Mouse (Mus musculus): ENCODE measurements at regions not wholly inside any gene's neighbourhood (a gene's known extent, or its start where the extent isn't known, plus 50 kb on each side); places are given as distances from the start of the nearest gene placed in this dataset.
A peak's percentile ranks its signal among the peaks of the same experiment; 100 is the strongest.

GRCm38 (mm10) chr14:104849274-104849673, 326.8 kb upstream of the Rnf219 start:
- H3K27ac ChIP-seq, result no peak overlapping the region
- no peaks in the 10 kb centered on the region for H3K27me3 ChIP-seq (ENCODE audit: insufficient read depth, low read length)
- no peaks in the 10 kb centered on the region for H3K36me3 ChIP-seq (ENCODE audit: insufficient read depth, low read length)
- no peak overlapping the region for H3K4me3 ChIP-seq (ENCODE audit: low read length)
- no peak for TF ChIP-seq CTCF (IDR thresholded peaks at IDR 0.05; ENCODE audit: low read depth)
- no peak overlapping the region for H3K4me2 ChIP-seq (ENCODE audit: low read depth, low read length)
- no peaks in the 10 kb centered on the region for H3K9me3 ChIP-seq (ENCODE audit: low read length)
- no peak for DNase-seq (ENCODE audit: low spot score)
- H3K4me1 ChIP-seq (ENCODE audit: insufficient read depth, low read length), result no peaks in the 10 kb centered on the region
- no peak for ATAC-seq
- H3K9ac ChIP-seq (replicated peaks; ENCODE audit: low read length), result no peak overlapping the region
- WGBS, result 90% methylated on average over 4 of the region's 4 CpGs

GRCm38 (mm10) chr14:104827404-104827803, 305.0 kb upstream of the Rnf219 start:
- Histone ChIP-seq H3K36me3 (ENCODE audit: insufficient read depth, low read length) (no peaks in the 10 kb centered on the region), H3K4me3 (ENCODE audit: low read length) (no peak overlapping the region), H3K4me2 (ENCODE audit: low read depth, low read length) (no peak overlapping the region), H3K9me3 (ENCODE audit: low read length) (no peaks in the 10 kb centered on the region), H3K9ac (replicated peaks; ENCODE audit: low read length) (no peak overlapping the region), H3K4me1 (ENCODE audit: insufficient read depth, low read length) (no peaks in the 10 kb centered on the region), H3K27me3 (ENCODE audit: insufficient read depth, low read length) (no peaks in the 10 kb centered on the region), H3K27ac (no peak overlapping the region)
- no peak for DNase-seq (ENCODE audit: low spot score)
- no peak for ATAC-seq
- 46% methylated on average over 4 of the region's 4 CpGs for WGBS
- no peak for TF ChIP-seq CTCF (IDR thresholded peaks at IDR 0.05; ENCODE audit: low read depth)

- H3K27ac ChIP-seq, result no peak overlapping the region
- no peak overlapping the region for H3K9ac ChIP-seq (replicated peaks; ENCODE audit: low read length)
- H3K4me3 ChIP-seq (ENCODE audit: low read length), result no peak overlapping the region
- H3K4me1 ChIP-seq (ENCODE audit: insufficient read depth, low read length), result no peaks in the 10 kb centered on the region
- H3K4me2 ChIP-seq (ENCODE audit: low read depth, low read length), result no peak overlapping the region
- peak; percentile 48 for TF ChIP-seq CTCF (IDR thresholded peaks at IDR 0.05; ENCODE audit: low read depth)
- no peaks in the 10 kb centered on the region for H3K27me3 ChIP-seq (ENCODE audit: insufficient read depth, low read length)
- WGBS, result 66% methylated on average over 1 of the region's 1 CpGs
- H3K9me3 ChIP-seq (ENCODE audit: low read length), result no peaks in the 10 kb centered on the region
- DNase-seq (ENCODE audit: low spot score) (peak; percentile 58), ATAC-seq (no peak)
- no peaks in the 10 kb centered on the region for H3K36me3 ChIP-seq (ENCODE audit: insufficient read depth, low read length)
Measured at GRCm38 (mm10) chr14:104824926-104825325, 302.5 kb upstream of the Rnf219 start.

- DNase-seq (ENCODE audit: low spot score), result no peak
- WGBS, result 70% methylated on average over 1 of the region's 1 CpGs
- H3K36me3 ChIP-seq (ENCODE audit: insufficient read depth, low read length), result no peaks in the 10 kb centered on the region
- no peak overlapping the region for H3K9ac ChIP-seq (replicated peaks; ENCODE audit: low read length)
- ATAC-seq, result no peak
- no peak overlapping the region for H3K4me3 ChIP-seq (ENCODE audit: low read length)
- H3K4me1 ChIP-seq (ENCODE audit: insufficient read depth, low read length), result no peaks in the 10 kb centered on the region
- H3K9me3 ChIP-seq (ENCODE audit: low read length), result no peaks in the 10 kb centered on the region
- H3K4me2 ChIP-seq (ENCODE audit: low read depth, low read length), result no peak overlapping the region
- TF ChIP-seq CTCF (IDR thresholded peaks at IDR 0.05; ENCODE audit: low read depth), result no peak
- no peaks in the 10 kb centered on the region for H3K27me3 ChIP-seq (ENCODE audit: insufficient read depth, low read length)
- H3K27ac ChIP-seq, result no peak overlapping the region
Measured at GRCm38 (mm10) chr14:104824224-104824623, 301.8 kb upstream of the Rnf219 start.

- ATAC-seq (no peak), DNase-seq (ENCODE audit: low spot score) (no peak)
- TF ChIP-seq CTCF (IDR thresholded peaks at IDR 0.05; ENCODE audit: low read depth), result no peak
- H3K9me3 ChIP-seq (ENCODE audit: low read length), result no peaks in the 10 kb centered on the region
- WGBS, result 72% methylated on average over 11 of the region's 11 CpGs
- no peak overlapping the region for H3K9ac ChIP-seq (replicated peaks; ENCODE audit: low read length)
- no peak overlapping the region for H3K4me2 ChIP-seq (ENCODE audit: low read depth, low read length)
- H3K27me3 ChIP-seq (ENCODE audit: insufficient read depth, low read length), result no peaks in the 10 kb centered on the region
- no peaks in the 10 kb centered on the region for H3K4me1 ChIP-seq (ENCODE audit: insufficient read depth, low read length)
- no peak overlapping the region for H3K27ac ChIP-seq
- H3K4me3 ChIP-seq (ENCODE audit: low read length), result no peak overlapping the region
- no peaks in the 10 kb centered on the region for H3K36me3 ChIP-seq (ENCODE audit: insufficient read depth, low read length)
Measured at GRCm38 (mm10) chr14:104821903-104822573, 299.6 kb upstream of the Rnf219 start.

- Histone ChIP-seq H3K9me3 (ENCODE audit: low read length) (no peaks in the 10 kb centered on the region), H3K4me3 (ENCODE audit: low read length) (no peak overlapping the region), H3K9ac (replicated peaks; ENCODE audit: low read length) (no peak overlapping the region), H3K36me3 (ENCODE audit: insufficient read depth, low read length) (no peaks in the 10 kb centered on the region), H3K27ac (no peak overlapping the region), H3K4me1 (ENCODE audit: insufficient read depth, low read length) (no peaks in the 10 kb centered on the region), H3K4me2 (ENCODE audit: low read depth, low read length) (no peak overlapping the region), H3K27me3 (ENCODE audit: insufficient read depth, low read length) (no peaks in the 10 kb centered on the region)
- ATAC-seq, result no peak
- 63% methylated on average over 4 of the region's 4 CpGs for WGBS
- DNase-seq (ENCODE audit: low spot score), result peak; percentile 42
- TF ChIP-seq CTCF (IDR thresholded peaks at IDR 0.05; ENCODE audit: low read depth), result no peak
Measured at GRCm38 (mm10) chr14:104819106-104819505, 296.7 kb upstream of the Rnf219 start.

- 0 out of 2 replicates have a peak, but pooled peaks have one; percentile 53 for ATAC-seq
- DNase-seq (ENCODE audit: low spot score), result peak; percentile 93
- H3K36me3 ChIP-seq (ENCODE audit: insufficient read depth, low read length), result no peaks in the 10 kb centered on the region
- H3K9ac ChIP-seq (replicated peaks; ENCODE audit: low read length), result no peak overlapping the region
- no peaks in the 10 kb centered on the region for H3K4me1 ChIP-seq (ENCODE audit: insufficient read depth, low read length)
- H3K27ac ChIP-seq, result no peak overlapping the region
- no peaks in the 10 kb centered on the region for H3K9me3 ChIP-seq (ENCODE audit: low read length)
- WGBS, result 29% methylated on average over 10 of the region's 10 CpGs
- H3K4me2 ChIP-seq (ENCODE audit: low read depth, low read length), result no peak overlapping the region
- H3K27me3 ChIP-seq (ENCODE audit: insufficient read depth, low read length), result no peaks in the 10 kb centered on the region
- peak; percentile 87 for TF ChIP-seq CTCF (IDR thresholded peaks at IDR 0.05; ENCODE audit: low read depth)
- no peak overlapping the region for H3K4me3 ChIP-seq (ENCODE audit: low read length)
Measured at GRCm38 (mm10) chr14:104813977-104814584, 291.6 kb upstream of the Rnf219 start.

All from hindbrain, postnatal 0 days (tissue).